Mouse (Mus musculus) neural tube, embryonic 11.5 days (tissue): ENCODE data around the gene Lrrc49. TPM values are rescaled to one million over a fixed set of nuclear protein-coding genes. Genes with fewer than 3 reads are reported as not detected.

ENCODE experiments used
- ATAC-seq: fragments of 200-750 bp; cut with Nextera tagmentation; 2 replicates; pipeline ENCODE4 v1.8.0; 2017; ENCODE audit warnings: moderate number of reproducible peaks, mild to moderate bottlenecking, moderate TSS enrichment, moderate library complexity; ENCODE audit not compliant: insufficient read depth, low FRiP score, low TSS enrichment
- DNase-seq: peaks from one replicate; pipeline ENCODE4 v3.0.0-alpha.2; 2015; ENCODE audit warnings: low spot score
- H3K27ac ChIP-seq: fragments of 300-500 bp; sonication (generic); 2 replicates; pipeline ENCODE4 v1.5.1; 2014; ENCODE audit warnings: low read depth, mild to moderate bottlenecking, low read length
- H3K27me3 ChIP-seq: fragments of 300-500 bp; sonication (generic); 2 replicates; pipeline ENCODE4 v1.6.1; 2014; ENCODE audit warnings: mild to moderate bottlenecking, low read length, mixed read lengths; ENCODE audit not compliant: control insufficient read depth, insufficient read depth
- H3K36me3 ChIP-seq: fragments of 300-500 bp; sonication (generic); 2 replicates; pipeline ENCODE4 v1.6.1; 2014; ENCODE audit warnings: mild to moderate bottlenecking, low read length, moderate library complexity, mixed read lengths; ENCODE audit not compliant: control insufficient read depth, insufficient read depth
- H3K4me1 ChIP-seq: fragments of 300-500 bp; sonication (generic); 2 replicates; pipeline ENCODE4 v1.6.1; 2014; ENCODE audit warnings: low read length, mixed read lengths; ENCODE audit not compliant: control insufficient read depth, insufficient read depth
- H3K4me2 ChIP-seq: fragments of 300-500 bp; sonication (generic); 2 replicates; pipeline ENCODE4 v1.6.1; 2014; ENCODE audit warnings: low read depth, mild to moderate bottlenecking, moderate library complexity
- H3K4me3 ChIP-seq: fragments of 300-500 bp; sonication (generic); 2 replicates; pipeline ENCODE4 v1.5.1; 2014; ENCODE audit warnings: low read depth, low read length
- H3K9ac ChIP-seq: fragments of 300-500 bp; sonication (generic); 2 replicates; pipeline ENCODE4 v1.6.1; 2014; ENCODE audit warnings: mild to moderate bottlenecking, low read length
- H3K9me3 ChIP-seq: fragments of 300-500 bp; sonication (generic); 2 replicates; pipeline ENCODE4 v1.6.1; 2016; ENCODE audit warnings: low read length; ENCODE audit not compliant: control insufficient read depth
- WGBS: fragments of 180-500 bp; shearing (Covaris S2); extraction: QIAGEN DNeasy Blood & Tissue Kit; methylation state at CpG from one replicate; pipeline ENCODE4 v1.1.7; 2014; 5-methylcytosine and 5-hydroxymethylcytosine counted together
- polyA plus RNA-seq: library from polyadenylated mRNA; unstranded; fragments of >200 nt; fragmentation: Nextera tagmentation; extraction: Ambion mirVana; gene quantifications from 2 replicates; pipeline ENCODE4 v1.2.1, GENCODE M21; 2014

Gene Lrrc49
- polyA plus RNA-seq, 1 experiment from 2014 or later = 47.9 TPM

GRCm38 (mm10) chr9:60529348-60530243 lies 158.4 kb downstream of the Lrrc49 start:
- no peak for ATAC-seq
- no peak for DNase-seq
- 90% methylated on average over 10 of the region's 10 CpGs for WGBS

GRCm38 (mm10) chr9:60528269-60528668 lies 159.7 kb downstream of the Lrrc49 start:
- H3K27me3 ChIP-seq = no peaks in the 10 kb centered on the region
- DNase-seq (no peak), ATAC-seq (no peak)
- no peak overlapping the region for H3K9ac ChIP-seq
- 78% methylated on average over 3 of the region's 3 CpGs for WGBS
- H3K4me1 ChIP-seq = no peaks in the 10 kb centered on the region
- no peaks in the 10 kb centered on the region for H3K9me3 ChIP-seq
- H3K4me3 ChIP-seq = no peak overlapping the region
- no peaks in the 10 kb centered on the region for H3K36me3 ChIP-seq
- H3K27ac ChIP-seq = no peak overlapping the region
- no peak overlapping the region for H3K4me2 ChIP-seq

More at GRCm38 (mm10) chr9:60529348-60530243, 158.4 kb downstream of the Lrrc49 start:
- Histone ChIP-seq H3K27ac (no peak overlapping the region), H3K4me1 (no peaks in the 10 kb centered on the region), H3K27me3 (no peaks in the 10 kb centered on the region), H3K9ac (no peak overlapping the region), H3K36me3 (no peaks in the 10 kb centered on the region), H3K4me3 (no peak overlapping the region), H3K9me3 (no peaks in the 10 kb centered on the region), H3K4me2 (no peak overlapping the region)

- DNase-seq (no peak), ATAC-seq (no peak)
- no peaks in the 10 kb centered on the region; the same call in 1 of the 2 replicates for H3K27me3 ChIP-seq
- H3K36me3 ChIP-seq = no peaks in the 10 kb centered on the region
- H3K4me3 ChIP-seq = no peak overlapping the region
- 90% methylated on average over 2 of the region's 2 CpGs for WGBS
- H3K4me1 ChIP-seq = no peaks in the 10 kb centered on the region
- no peaks in the 10 kb centered on the region for H3K9me3 ChIP-seq
- no peak overlapping the region for H3K4me2 ChIP-seq
- no peak overlapping the region for H3K9ac ChIP-seq
- no peak overlapping the region for H3K27ac ChIP-seq
Observed at GRCm38 (mm10) chr9:60527836-60528235, 160.1 kb downstream of the Lrrc49 start.

GRCm38 (mm10) chr9:60527051-60527450 lies 160.9 kb downstream of the Lrrc49 start:
- WGBS = 73% methylated on average over 5 of the region's 5 CpGs
- no peak for DNase-seq

GRCm38 (mm10) chr9:60526195-60526594 lies 161.8 kb downstream of the Lrrc49 start:
- Histone ChIP-seq H3K36me3 (no peaks in the 10 kb centered on the region), H3K27me3 (peaks cover 10% of the 10 kb centered on the region), H3K4me1 (no peaks in the 10 kb centered on the region), H3K4me3 (no peak overlapping the region), H3K9ac (no peak overlapping the region), H3K4me2 (no peak overlapping the region), H3K9me3 (no peaks in the 10 kb centered on the region), H3K27ac (no peak overlapping the region)
- ATAC-seq (no peak), DNase-seq (no peak)
- WGBS = 65% methylated on average over 5 of the region's 5 CpGs

More at GRCm38 (mm10) chr9:60527051-60527450, 160.9 kb downstream of the Lrrc49 start:
- no peak for ATAC-seq
- Histone ChIP-seq H3K4me3 (no peak overlapping the region), H3K36me3 (no peaks in the 10 kb centered on the region), H3K27me3 (peaks cover 2% of the 10 kb centered on the region; the same call in 1 of the 2 replicates), H3K4me2 (no peak overlapping the region), H3K9me3 (no peaks in the 10 kb centered on the region), H3K4me1 (no peaks in the 10 kb centered on the region), H3K9ac (no peak overlapping the region), H3K27ac (no peak overlapping the region)

- Histone ChIP-seq H3K27me3 (peaks cover 29% of the 10 kb centered on the region), H3K9me3 (no peaks in the 10 kb centered on the region), H3K9ac (peak within 1 kb of the TSS; percentile 58), H3K36me3 (no peaks in the 10 kb centered on the region), H3K27ac (no peak within 1 kb of the TSS), H3K4me2 (peak within 1 kb of the TSS; percentile 85), H3K4me1 (peaks cover 11% of the 10 kb centered on the region), H3K4me3 (peak within 1 kb of the TSS; percentile 53)
- DNase-seq = peak; percentile 78
- 0 out of 2 replicates have a peak, but pooled peaks have one; percentile 23 for ATAC-seq
- 1% methylated on average over 44 of the region's 51 CpGs for WGBS
Observed at GRCm38 (mm10) chr9:60521806-60522264, 166.1 kb downstream of the Lrrc49 start, which contains the start of gene Thsd4. Gene Thsd4, minus strand, starts transcription at chr9:60522046.

- Histone ChIP-seq H3K4me1 (peaks cover 13% of the 10 kb centered on the region), H3K9ac (no peak overlapping the region), H3K27me3 (peaks cover 29% of the 10 kb centered on the region)
Observed at GRCm38 (mm10) chr9:60521143-60521542, 166.8 kb downstream of the Lrrc49 start.

GRCm38 (mm10) chr9:60519601-60520000 lies 168.4 kb downstream of the Lrrc49 start:
- Histone ChIP-seq H3K9ac (no peak overlapping the region), H3K4me2 (0 out of 2 replicates have a peak overlapping the region, but pooled peaks have one; percentile 16), H3K4me1 (peaks cover 13% of the 10 kb centered on the region), H3K4me3 (no peak overlapping the region), H3K36me3 (no peaks in the 10 kb centered on the region), H3K27ac (no peak overlapping the region), H3K9me3 (no peaks in the 10 kb centered on the region), H3K27me3 (peaks cover 29% of the 10 kb centered on the region)
- ATAC-seq (no peak), DNase-seq (no peak)
- 10% methylated on average over 3 of the region's 3 CpGs for WGBS

More at GRCm38 (mm10) chr9:60521143-60521542, 166.8 kb downstream of the Lrrc49 start:
- Histone ChIP-seq H3K4me3 (peak overlapping the region; percentile 53; the same call in 1 of the 2 replicates), H3K27ac (no peak overlapping the region), H3K9me3 (no peaks in the 10 kb centered on the region), H3K36me3 (no peaks in the 10 kb centered on the region), H3K4me2 (peak overlapping the region; percentile 85)
- DNase-seq (no peak), ATAC-seq (no peak)
- 22% methylated on average over 5 of the region's 5 CpGs for WGBS
